Mouse (Mus musculus) erythroblast, embryonic 14.5 days (primary cell): Measurements from ENCODE around the gene Rora. TPM values are rescaled to one million over a fixed set of nuclear protein-coding genes. Genes with fewer than 3 reads are reported as not detected.

Source experiments
- H3K27me3 ChIP-seq: 2 replicates; pipeline ENCODE4 v1.6.1; 2012; ENCODE audit warnings: inconsistent platforms; ENCODE audit not compliant: control insufficient read depth
- H3K36me3 ChIP-seq: 2 replicates; pipeline ENCODE4 v1.6.1; 2012; ENCODE audit warnings: mild to moderate bottlenecking, inconsistent platforms; ENCODE audit not compliant: control insufficient read depth
- H3K4me1 ChIP-seq: 2 replicates; pipeline ENCODE4 v1.6.1; 2012; ENCODE audit warnings: inconsistent platforms; ENCODE audit not compliant: control insufficient read depth
- H3K4me3 ChIP-seq: replicated peaks from 2 replicates; pipeline ENCODE3; 2012; ENCODE audit warnings: moderate library complexity, mild to moderate bottlenecking, inconsistent platforms
- H3K9me3 ChIP-seq: 2 replicates; pipeline ENCODE4 v1.6.1; 2012; ENCODE audit warnings: low read length, inconsistent platforms, mixed read lengths; ENCODE audit not compliant: control insufficient read depth
- GATA1 ChIP-seq: IDR thresholded peaks from 2 replicates; pipeline ENCODE4 v1.6.1; 2012; ENCODE audit warnings: low read length, inconsistent platforms, mixed read lengths
- TAL1 ChIP-seq: IDR thresholded peaks from 3 replicates; pipeline ENCODE4 v1.6.1; 2012; ENCODE audit warnings: low read length, inconsistent platforms, mixed read lengths
- polyA plus RNA-seq: library from polyadenylated mRNA; stranded (reverse); fragments of >175 nt; gene quantifications from 2 replicates; pipeline ENCODE4 v1.2.3, GENCODE M21; 2012

Rora gene
- polyA plus RNA-seq, 1 experiment: under 0.01 TPM

DNA sequence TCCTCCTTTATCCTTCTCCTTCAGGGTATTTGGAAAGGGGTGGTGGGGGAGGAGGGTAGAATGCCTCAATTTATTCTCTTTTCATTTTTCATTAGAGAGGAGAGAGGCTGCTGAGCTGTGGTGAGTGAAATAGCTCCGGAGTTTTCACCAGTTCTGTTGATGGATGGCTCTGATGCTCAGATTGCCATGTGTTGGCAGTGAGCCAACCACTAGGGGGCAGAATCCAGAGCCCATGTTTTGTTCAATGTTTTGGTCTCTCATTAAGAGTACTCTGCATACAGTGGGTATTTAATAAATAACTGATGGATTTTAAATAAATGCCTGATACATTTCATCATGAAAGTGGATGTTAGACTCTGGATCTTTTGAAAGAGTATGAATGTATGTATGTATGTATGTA, 77.9 kb downstream of the Rora start:
- Histone ChIP-seq H3K36me3 (no peaks in the 10 kb centered on the region), H3K4me1 (no peaks in the 10 kb centered on the region), H3K4me3 (no peak overlapping the region), H3K9me3 (peaks cover 17% of the 10 kb centered on the region), H3K27me3 (no peaks in the 10 kb centered on the region)
- TF ChIP-seq TAL1: no peak
- no peak for TF ChIP-seq GATA1

DNA sequence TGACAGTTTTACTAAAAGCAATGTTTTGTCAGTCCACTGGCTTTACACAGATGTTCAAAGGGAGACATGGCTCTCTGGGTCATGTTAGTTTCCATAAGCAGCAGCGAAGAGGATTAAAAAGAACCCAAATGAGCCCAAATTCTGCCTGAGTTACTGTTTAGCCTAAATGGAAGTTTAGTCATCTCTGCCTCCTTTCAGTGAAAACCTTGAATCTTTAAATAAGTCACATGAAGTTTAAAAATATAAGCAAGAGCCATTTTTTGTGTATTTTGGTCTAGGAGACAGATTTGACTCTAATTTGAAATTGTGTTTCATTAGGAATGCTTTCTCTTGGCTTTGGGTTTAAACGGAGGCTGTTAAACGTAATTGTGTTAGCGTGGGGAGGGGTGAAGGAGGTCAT, 79.3 kb downstream of the Rora start:
- TF ChIP-seq TAL1 (no peak), GATA1 (no peak)
- no peaks in the 10 kb centered on the region for H3K36me3 ChIP-seq
- no peaks in the 10 kb centered on the region for H3K27me3 ChIP-seq
- no peak overlapping the region for H3K4me3 ChIP-seq
- no peaks in the 10 kb centered on the region for H3K4me1 ChIP-seq
- H3K9me3 ChIP-seq: peaks cover 17% of the 10 kb centered on the region

DNA sequence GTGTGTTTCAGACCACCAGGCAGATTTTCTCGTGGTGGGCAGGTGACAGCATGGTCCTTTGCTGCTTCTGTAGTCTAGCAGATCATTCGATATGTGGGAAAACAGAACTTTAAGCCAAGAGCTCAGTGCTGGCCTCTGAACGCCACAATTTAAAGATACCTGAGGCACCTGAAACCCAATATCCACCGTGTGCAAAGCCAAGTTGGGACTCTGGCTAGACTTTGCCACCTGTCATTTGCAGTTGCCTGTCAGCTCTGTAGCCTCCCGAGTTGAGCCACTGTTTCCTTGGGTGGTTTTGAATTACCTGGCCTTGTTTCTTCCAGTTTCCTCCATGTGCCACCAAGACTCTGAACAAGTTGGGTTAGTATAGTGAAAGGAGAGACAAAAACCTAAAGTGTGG, 82.3 kb downstream of the Rora start:
- Histone ChIP-seq H3K9me3 (peaks cover 11% of the 10 kb centered on the region), H3K36me3 (no peaks in the 10 kb centered on the region), H3K4me3 (no peak overlapping the region), H3K27me3 (no peaks in the 10 kb centered on the region), H3K4me1 (no peaks in the 10 kb centered on the region)
- TF ChIP-seq TAL1: no peak
- TF ChIP-seq GATA1: no peak

DNA sequence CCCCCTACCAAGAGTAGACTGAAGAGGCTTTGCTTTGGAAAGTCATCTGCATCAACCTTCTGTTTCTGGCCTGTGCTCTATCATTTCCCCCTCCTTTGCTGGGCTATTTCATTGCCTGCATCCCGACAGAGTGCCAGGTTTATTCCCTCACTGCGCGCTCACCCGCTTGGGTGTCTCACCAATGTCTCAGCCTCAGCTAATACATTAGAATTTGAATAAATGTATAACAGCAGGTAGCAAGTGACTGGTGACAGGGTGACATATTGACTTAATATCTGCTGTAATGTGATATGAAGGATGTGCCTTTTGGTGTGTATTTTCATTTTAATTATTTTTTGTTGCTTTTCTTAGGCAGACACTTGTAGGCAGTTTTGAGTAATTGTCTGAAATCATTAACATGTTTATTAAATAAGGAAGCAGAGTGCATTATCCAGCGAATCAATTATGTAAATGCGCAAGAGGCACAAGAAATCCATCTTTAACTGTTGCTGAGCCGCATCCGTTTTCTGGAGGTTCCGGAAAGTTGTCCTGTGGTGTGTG, 83.7 kb downstream of the Rora start:
- H3K27me3 ChIP-seq: no peaks in the 10 kb centered on the region
- no peak for TF ChIP-seq GATA1
- no peak for TF ChIP-seq TAL1
- H3K4me3 ChIP-seq: no peak overlapping the region
- H3K4me1 ChIP-seq: no peaks in the 10 kb centered on the region
- H3K9me3 ChIP-seq: peaks cover 6% of the 10 kb centered on the region
- H3K36me3 ChIP-seq: no peaks in the 10 kb centered on the region

DNA sequence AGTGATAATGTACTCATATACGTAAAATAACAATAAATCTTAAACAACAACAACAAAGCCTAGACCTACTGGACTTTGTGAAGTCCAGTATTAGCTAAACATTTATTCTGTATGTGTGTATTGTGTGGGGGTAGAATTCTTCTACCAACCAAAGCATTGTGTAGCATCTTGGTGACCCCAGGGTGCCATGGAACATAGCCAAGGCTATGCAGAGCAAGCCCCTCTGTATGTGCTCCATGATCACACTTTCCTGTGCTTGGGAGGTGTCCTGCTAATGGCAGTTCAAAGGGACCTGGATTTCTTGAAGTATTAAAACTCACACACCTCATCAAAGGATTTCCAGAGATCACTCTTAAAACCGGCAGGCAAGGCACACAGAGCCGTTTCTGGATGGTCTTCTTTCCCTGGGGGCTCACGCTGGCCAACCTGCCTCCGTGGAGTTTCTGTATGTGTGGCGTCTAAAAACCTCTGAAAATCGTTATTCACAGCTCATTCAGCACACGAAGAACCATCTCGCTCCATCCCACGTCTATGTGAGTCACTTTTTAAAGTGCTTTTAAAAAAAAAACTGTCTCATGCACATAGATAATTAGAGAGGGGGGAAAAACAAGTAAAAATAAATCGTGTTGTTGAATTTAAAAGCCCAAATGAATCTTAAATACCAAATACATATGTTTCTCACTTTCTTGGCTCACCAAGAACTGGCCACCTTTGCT, 92.5 kb downstream of the Rora start:
- TF ChIP-seq TAL1: no peak
- TF ChIP-seq GATA1: no peak
- H3K27me3 ChIP-seq: no peaks in the 10 kb centered on the region
- H3K9me3 ChIP-seq: no peaks in the 10 kb centered on the region
- H3K4me3 ChIP-seq: no peak overlapping the region
- H3K36me3 ChIP-seq: no peaks in the 10 kb centered on the region
- no peaks in the 10 kb centered on the region for H3K4me1 ChIP-seq

DNA sequence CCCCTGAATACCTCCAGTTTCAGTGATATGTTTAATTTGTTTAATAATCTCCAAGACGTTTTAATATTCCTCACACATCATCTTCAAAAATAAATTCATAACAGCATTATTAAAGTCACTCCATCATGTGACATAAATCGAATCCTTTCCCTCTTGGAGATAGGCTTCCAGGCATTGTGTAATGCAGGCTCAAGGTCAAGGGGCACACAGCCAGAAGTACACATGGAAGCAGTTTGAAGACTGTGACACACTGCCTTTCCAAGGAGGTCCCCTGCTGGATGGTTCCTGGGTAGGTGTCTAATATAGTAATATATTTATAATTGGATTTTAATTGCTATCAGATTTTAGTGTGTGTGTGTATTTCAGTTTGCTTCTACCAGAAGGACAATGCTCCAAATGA, 103.4 kb downstream of the Rora start:
- no peaks in the 10 kb centered on the region for H3K36me3 ChIP-seq
- no peaks in the 10 kb centered on the region for H3K27me3 ChIP-seq
- TF ChIP-seq GATA1 (no peak), TAL1 (no peak)
- H3K9me3 ChIP-seq: no peaks in the 10 kb centered on the region; the same call in 1 of the 2 replicates
- no peaks in the 10 kb centered on the region for H3K4me1 ChIP-seq
- H3K4me3 ChIP-seq: no peak overlapping the region

DNA sequence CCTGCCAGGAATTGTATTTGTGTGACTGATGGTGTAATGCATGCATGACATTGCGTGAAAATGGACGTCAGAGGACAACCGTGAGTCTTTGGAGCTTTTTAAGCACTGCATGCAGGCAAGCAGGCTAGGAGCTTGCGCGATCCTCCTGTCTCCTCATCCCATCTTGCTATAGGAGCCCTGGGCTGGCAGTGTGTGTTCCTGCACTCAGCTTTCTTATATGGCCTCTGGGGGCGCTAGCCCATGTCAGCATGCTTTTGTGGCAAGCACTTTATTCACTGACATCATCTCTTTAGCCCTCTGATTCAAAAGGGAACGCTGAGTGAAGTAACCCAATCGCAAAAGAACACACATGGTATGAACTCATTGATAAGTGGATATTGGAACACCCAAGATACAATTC, 105.7 kb downstream of the Rora start:
- H3K9me3 ChIP-seq: no peaks in the 10 kb centered on the region; the same call in 1 of the 2 replicates
- TF ChIP-seq GATA1 (no peak), TAL1 (no peak)

DNA sequence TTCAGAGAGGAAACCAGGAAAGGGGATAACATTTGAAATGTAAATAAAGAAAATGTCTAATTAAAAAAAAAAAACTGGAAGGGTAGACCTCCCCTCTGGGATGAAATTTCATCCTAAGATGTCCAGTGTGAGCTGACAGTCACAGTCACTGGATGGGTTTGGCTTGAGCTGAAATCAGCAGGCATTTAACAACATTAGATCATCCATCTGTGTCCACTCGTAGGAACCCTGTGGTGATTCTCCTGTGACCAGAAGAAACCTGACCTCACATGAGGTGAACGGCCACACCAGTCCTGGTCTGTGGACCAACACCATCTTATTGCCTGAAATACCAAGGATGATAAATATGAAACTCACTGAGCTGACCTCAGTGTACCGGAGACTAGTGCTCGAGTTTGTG, 106.7 kb downstream of the Rora start:
- Histone ChIP-seq H3K9me3 (no peaks in the 10 kb centered on the region; the same call in 1 of the 2 replicates), H3K4me3 (no peak overlapping the region), H3K4me1 (no peaks in the 10 kb centered on the region), H3K36me3 (no peaks in the 10 kb centered on the region), H3K27me3 (no peaks in the 10 kb centered on the region)
- TF ChIP-seq GATA1: no peak
- no peak for TF ChIP-seq TAL1

More for the DNA sequence above, 105.7 kb downstream of the Rora start:
- Histone ChIP-seq H3K36me3 (no peaks in the 10 kb centered on the region), H3K4me1 (no peaks in the 10 kb centered on the region), H3K4me3 (no peak overlapping the region), H3K27me3 (no peaks in the 10 kb centered on the region)

DNA sequence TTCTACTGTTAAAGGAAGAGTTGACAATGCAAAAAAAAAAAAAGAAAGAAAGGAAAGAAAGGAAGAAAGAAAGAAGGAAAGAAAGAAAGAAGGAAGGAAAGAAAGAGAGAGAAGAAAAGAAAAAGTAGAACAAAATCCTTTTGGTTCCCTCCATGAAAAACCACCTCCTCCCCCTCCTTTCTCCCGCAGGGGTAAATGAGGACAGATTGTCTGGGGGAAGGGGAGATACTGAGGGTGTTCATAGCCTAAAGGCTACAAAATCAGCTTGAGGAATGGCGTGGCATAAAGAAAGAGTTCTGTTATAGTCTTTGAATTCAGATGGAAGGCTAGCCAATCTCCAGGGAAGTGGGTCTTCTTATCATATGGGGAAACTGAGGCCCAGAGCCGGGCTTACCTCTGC, 107.3 kb downstream of the Rora start:
- H3K4me1 ChIP-seq: no peaks in the 10 kb centered on the region
- H3K4me3 ChIP-seq: no peak overlapping the region
- H3K27me3 ChIP-seq: no peaks in the 10 kb centered on the region
- TF ChIP-seq GATA1 (no peak), TAL1 (no peak)
- H3K9me3 ChIP-seq: no peaks in the 10 kb centered on the region; the same call in 1 of the 2 replicates
- H3K36me3 ChIP-seq: no peaks in the 10 kb centered on the region

DNA sequence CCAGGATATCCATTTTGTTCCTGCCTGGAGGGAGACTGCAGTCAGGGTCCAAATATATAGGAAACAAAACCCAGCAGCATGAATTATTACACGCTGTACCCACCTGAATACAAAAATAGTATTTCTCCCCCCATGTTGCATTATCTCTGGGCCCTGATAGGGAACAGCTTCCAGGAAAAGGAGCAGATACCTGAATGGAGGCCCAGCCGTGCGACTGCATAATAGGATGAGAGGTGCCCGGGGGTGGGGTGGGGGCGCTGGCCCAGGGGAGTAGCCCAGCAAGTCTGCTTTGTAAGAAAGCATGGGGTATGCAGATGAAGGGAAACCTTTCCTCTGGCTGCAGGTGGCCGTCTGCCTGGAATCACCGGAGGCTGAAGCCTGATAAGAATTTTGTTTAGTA, 108.1 kb downstream of the Rora start:
- no peaks in the 10 kb centered on the region for H3K27me3 ChIP-seq
- H3K36me3 ChIP-seq: no peaks in the 10 kb centered on the region
- H3K4me1 ChIP-seq: no peaks in the 10 kb centered on the region
- H3K9me3 ChIP-seq: no peaks in the 10 kb centered on the region; the same call in 1 of the 2 replicates
- H3K4me3 ChIP-seq: no peak overlapping the region
- no peak for TF ChIP-seq TAL1
- no peak for TF ChIP-seq GATA1
